Mouse (Mus musculus) mesoderm, embryonic 11.5 days (tissue): ENCODE data around the gene Wwox.

Experiments
- DNase-seq: peaks from one replicate; pipeline ENCODE4 v3.0.0-alpha.2; 2012; ENCODE audit warnings: low read depth, low spot score

Wwox gene

DNA sequence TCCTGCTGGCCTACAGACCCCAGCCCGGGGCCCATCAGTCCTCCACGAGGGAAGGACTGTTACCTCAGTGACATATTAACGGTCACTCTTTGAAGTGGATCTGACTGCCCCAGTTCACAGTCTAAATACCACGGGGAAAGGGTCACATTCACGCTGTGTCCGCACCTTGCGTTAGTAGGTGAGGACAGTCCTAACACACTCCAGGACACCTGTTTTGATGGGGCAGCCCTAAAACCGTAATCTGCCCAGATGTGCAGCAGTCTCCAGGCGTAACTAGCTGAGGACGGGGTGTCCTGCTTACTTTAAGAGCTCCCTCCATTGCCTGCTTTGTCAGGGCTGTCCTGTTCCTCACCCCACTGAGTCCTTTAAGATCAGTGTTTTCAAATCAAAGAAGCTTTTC is 160.1 kb downstream of the Wwox start:
- DNase-seq: no peak

DNA sequence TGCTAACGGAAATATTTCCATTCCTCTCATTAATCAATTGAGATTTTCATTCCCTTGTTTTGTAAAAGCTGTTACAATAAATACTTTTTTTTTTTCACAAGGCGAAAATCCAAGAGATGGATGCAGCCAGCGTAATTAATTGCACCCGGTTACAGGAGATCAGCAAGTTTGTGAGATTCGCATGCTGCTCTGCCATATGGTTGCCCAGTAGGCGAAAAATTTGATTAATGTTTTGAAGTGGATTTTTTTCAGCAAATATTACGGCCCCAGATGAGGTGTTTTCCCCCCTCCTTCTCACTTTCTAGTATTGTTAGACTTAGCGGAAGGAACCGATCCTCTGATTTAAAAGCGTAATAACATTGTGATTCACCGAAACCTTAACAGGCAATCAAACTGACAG is 160.7 kb downstream of the Wwox start:
- no peak for DNase-seq

DNA sequence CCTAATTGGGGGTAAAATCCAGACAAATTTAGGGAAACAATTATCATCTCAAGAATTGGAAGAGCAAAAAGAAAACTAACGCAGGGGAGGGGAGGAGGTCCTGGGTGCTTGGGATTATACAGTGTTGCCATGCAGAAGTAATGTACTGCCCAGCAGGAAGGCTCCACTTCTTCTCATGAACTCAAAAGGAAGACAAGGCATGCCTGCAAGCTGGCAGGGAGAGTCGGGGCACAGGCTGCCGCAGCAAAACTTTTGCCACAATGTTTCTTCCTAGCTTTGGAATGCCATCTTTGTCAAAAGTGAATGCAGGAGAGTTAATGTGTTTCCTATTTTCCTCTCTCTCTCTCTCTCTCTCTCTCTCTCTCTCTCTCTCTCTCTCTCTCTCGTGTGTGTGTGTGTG is 163.6 kb downstream of the Wwox start:
- DNase-seq: no peak

DNA sequence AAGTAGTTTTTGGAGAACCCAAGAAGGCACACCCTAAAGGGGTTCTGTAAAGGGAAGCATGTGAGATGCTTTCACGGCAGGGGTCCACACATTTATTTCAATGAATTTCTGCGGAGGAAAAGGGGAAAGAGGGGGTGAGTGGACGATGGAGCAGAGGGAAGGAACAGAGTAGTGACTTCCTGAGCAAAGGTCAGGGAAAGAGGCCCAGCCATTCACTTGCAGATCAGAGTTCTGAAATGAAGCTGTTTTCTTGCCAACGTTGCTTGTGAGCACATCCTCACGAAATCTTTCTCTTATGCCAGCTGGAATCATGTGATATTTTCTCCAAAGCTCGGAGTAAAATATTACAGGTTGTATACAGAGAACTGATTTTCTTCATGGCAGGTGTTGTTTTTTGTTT is 164.1 kb downstream of the Wwox start:
- DNase-seq: no peak

GRCm38 (mm10) chr8:114604315-114604714 is 164.9 kb downstream of the Wwox start:
- DNase-seq: no peak

DNA sequence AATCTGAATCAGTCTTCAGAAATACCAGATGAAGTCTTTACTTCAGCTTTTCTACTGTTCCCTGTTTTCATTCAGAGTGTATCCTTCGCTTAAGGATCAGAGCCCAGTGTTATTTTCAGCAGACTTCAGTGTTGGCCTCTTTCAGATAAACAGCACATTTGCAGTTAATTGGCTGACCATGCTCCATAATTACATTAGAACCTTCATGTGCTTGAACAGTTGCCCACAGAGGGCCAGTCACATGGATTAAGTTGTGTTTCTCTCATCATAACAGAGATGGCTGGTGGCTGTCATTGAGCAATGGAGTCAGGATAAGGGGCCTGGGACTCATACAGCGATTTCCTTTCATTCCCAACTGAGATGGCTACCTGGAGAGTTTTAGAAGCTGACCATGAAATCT is 166.2 kb downstream of the Wwox start:
- DNase-seq: no peak

DNA sequence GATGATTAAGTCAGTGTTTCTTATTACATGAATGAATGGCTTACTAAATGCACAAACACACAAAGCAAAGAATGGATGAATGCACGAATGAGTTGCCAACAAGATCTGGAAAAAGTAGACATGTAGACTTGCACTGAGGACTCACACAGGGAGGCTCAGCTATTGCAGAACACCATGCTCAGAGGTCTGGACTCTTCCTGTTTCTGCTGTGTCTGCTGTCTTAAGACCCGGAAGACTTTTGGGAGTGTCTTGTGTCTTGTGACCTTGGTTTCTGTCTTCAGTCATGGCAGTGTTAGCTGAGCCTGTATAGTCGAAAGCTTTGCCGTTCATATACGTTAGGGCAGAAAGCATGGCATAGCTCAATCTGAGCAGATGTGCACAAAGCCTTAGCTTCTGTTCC is 169.9 kb downstream of the Wwox start:
- no peak for DNase-seq

DNA sequence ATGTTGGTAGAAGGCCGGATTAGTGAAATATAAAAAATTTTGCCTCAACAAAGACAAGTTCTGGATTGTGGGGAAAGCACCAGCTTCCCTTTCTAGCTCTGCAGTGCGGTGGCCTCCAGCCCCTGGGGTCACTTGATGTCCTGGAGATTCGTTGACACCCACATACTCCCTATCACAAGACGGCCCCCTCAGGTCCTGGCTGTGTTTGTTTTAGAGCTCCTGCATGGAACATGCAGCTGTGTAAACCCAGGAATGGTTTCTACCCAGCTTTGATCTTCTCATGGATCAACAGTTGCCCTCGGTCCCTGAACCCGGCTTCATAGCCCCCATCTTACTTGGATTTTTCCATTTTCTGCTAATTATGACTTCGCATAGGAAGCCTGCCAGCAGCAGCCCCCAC is 171.6 kb downstream of the Wwox start:
- no peak for DNase-seq

GRCm38 (mm10) chr8:114612091-114612490 is 172.6 kb downstream of the Wwox start:
- DNase-seq: no peak

DNA sequence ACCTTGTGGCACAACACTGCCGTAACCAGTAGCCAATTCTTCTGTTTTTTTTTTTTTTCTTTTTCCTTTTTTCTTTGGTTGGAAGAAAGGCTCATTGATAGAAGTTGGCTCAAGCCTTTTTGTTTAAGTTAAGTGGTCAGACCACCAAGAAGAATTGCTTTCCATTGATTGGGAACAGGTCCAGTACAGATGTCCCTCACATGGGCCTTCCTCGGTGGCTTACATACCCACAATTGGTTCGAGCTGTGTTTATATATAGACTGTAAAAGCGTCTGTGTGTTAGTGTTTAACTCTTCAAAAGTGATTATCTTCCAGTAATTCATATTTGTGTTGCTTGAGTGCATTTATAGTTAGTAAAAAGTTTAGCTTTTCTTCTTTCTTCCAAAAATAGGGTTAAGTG is 176.0 kb downstream of the Wwox start:
- DNase-seq: no peak

GRCm38 (mm10) chr8:114615908-114616307 is 176.5 kb downstream of the Wwox start:
- no peak for DNase-seq

DNA sequence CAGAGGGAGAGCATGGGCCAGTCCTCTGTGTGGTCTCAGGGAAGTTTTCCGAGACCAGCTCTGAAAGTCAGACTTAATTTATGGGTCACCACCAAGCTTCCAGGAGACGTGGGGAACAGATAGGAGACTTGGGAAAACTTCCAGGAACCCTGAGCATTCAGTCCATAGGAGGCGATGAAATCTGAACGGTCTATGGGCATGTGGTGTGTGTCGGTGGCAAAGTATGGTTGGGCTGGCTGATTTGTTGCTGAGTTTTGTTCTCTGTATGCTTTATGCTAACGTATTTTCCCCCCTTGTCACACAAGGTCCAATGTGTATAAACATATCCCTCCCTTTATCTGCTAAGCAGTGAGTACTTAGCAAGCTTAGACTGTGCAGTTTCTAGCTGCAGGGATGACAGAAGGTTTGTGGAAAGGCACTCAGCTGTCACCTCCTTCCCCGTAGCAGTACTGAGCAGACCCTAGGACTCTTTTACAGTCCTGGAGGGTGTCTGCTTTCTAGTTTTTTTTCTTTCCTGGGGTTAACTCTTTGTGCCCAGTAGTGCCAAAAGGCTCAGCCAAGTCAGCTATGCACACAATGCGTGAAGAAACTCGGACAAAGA is 179.6 kb downstream of the Wwox start:
- DNase-seq: no peak

DNA sequence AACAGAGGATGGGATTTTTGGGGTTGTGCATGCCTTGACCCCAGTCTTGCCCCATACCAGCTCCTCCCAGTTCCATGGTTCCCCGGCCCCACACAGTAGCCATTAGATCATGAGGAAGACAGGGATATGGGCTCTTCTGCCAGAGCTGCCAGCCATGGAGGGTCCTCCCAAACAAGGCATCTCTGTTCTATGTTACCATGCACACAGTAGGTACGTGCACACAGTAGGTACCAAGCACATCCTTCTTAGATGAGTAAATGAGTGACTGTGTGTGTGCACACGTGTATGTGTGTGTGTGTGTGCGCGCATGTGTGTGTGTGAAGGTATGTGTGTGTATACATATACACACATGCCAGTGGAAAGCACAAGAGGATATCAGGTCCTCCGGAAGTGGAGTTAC is 185.9 kb downstream of the Wwox start:
- no peak for DNase-seq

- DNase-seq: no peak
Observed at GRCm38 (mm10) chr8:114626897-114627296, 187.4 kb downstream of the Wwox start.

GRCm38 (mm10) chr8:114629719-114630118 is 190.3 kb downstream of the Wwox start:
- no peak for DNase-seq

DNA sequence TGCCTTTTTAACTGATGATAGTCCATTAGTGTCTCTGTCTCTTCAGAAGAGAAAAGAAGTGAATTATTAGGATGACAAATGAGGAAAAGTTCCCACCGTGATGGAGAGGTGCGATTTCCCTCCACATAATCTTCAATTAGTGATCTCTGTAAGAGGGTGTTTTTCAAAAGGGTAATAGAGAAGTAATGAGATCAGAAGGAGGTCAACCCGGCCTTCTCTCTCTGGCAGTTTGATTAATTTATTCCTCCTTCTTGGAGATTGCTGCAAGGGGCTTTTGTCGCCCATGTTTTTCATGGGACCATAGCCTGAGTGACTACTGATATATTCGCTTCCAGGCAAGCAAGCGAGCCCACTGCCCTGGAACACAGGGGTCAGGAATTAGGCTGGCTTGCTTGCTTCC is 191.6 kb downstream of the Wwox start:
- DNase-seq: no peak

GRCm38 (mm10) chr8:114634151-114634550 is 194.7 kb downstream of the Wwox start:
- no peak for DNase-seq

GRCm38 (mm10) chr8:114634669-114635410 is 195.4 kb downstream of the Wwox start:
- DNase-seq: no peak

DNA sequence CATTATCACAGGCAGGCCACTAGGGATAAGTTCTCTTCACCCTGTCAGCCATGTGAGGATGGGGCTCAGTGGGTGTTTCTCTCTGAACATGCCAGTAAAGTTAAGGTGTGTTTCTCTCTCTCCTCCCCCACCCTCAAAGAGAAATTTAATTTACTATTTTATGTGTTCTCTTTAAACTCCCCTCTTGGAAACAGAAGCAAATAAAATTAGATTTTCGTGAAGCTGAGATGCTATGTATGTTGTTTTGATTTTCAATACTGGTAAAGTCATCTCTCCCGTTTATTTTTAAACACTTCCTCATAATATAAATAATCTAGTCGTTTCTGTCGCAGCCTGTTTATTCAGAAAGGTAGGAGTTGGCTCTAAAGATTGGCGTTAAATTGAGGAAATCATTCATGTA is 196.9 kb downstream of the Wwox start:
- DNase-seq: no peak

DNA sequence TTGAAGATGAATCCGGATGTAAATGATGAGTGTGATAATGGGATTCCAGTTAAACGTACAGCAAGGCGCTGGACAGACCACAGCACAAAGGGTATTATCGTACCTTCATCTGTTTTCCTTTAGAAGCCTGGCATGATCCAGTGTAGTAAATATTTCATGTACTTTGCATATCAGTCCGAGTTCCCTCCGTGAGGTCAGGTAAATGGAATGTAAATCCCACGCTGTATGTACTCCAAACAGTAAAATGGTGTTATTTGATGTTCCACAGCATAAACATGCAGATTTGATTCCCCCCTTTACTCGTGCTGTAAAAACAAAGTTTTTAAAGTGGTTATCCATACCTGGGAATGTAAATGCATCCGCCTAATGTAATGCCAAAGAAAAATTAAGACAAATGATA is 202.4 kb downstream of the Wwox start:
- DNase-seq: no peak

DNA sequence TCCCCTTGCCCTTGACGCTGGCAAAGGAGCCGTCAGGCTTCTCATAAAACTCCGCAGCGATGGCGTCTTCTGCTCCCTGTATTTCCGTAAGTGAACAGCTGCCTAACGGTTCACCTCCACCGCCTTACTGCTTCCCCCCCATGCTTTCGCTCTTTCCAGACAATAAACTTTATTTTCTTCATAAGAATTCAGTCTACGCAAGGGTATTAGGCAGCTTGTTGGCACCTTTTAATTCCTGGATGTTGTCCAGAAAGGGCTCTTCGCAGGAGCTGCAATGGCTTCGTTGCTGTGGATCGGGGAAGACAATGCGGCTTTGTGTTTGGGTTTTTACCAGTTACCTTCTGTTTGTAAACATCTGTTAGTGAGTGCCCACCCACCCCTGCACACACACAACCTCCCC is 211.3 kb downstream of the Wwox start:
- no peak for DNase-seq

- DNase-seq: peak; percentile 50
Observed at GRCm38 (mm10) chr8:114657789-114658188, 218.3 kb downstream of the Wwox start.

GRCm38 (mm10) chr8:114658475-114658874 is 219.0 kb downstream of the Wwox start:
- no peak for DNase-seq

DNA sequence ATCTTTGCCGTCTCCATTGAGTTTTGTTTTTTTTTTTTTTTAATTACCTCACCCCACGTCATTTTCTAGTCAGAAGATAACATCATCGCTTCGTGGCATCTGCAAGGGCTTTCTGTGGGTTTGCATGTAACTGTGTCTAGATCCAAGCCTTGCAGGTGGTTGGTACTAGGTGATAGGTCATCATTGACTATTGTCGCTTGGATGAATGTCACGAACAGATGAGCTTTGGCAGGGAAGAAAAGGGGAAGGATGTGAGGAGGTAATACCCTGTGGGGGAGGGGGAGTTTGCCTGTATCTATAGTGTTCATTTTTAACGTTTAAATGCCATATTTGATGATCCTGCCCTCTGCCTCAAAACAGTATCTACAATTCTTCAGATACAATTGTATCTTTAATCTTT is 223.6 kb downstream of the Wwox start:
- DNase-seq: no peak
